Mouse (Mus musculus): ENCODE measurements around the gene Actg2. TPM values are rescaled to one million over a fixed set of nuclear protein-coding genes. Genes with fewer than 3 reads are reported as not detected.

Gene Actg2
- polyA plus RNA-seq (2012; rRNA removed; ENCODE audit: low replicate concordance), result 241 and 539 TPM in 2 replicates

GRCm38 (mm10) chr6:83536028-83536794 lies at the start of gene Actg2:
Gene Actg2 (minus strand): TSS chr6:83536265.

GRCm38 (mm10) chr6:83572671-83573070 lies 36.6 kb upstream of the Actg2 start, which contains the start of gene Stambp:
Gene Stambp (minus strand): TSS chr6:83572729.

GRCm38 (mm10) chr6:83506258-83507167 lies 29.6 kb downstream of the Actg2 start, which contains the start of gene Dguok:
Gene Dguok (minus strand): TSS chr6:83506969.

Other genes with a start within 250 kb of the Actg2 start
- 1.2 and 4.1 TPM in 2 replicates for gene Mthfd2, start 210.4 kb downstream of the Actg2 start, polyA plus RNA-seq (2012; rRNA removed; ENCODE audit: low replicate concordance)
- gene Mob1a, start 210.2 kb downstream of the Actg2 start, polyA plus RNA-seq (2012; rRNA removed; ENCODE audit: low replicate concordance), result 14.7 and 20.9 TPM in 2 replicates
- gene Bola3, start 187.1 kb downstream of the Actg2 start, polyA plus RNA-seq (2012; rRNA removed; ENCODE audit: low replicate concordance), result 11.9 and 186 TPM in 2 replicates
- 9.0 and 11.1 TPM in 2 replicates for gene Tet3, start 77.2 kb downstream of the Actg2 start, polyA plus RNA-seq (2012; rRNA removed; ENCODE audit: low replicate concordance)
- 18.1 and 24.2 TPM in 2 replicates for gene Dguok, start 29.3 kb downstream of the Actg2 start, polyA plus RNA-seq (2012; rRNA removed; ENCODE audit: low replicate concordance)
- gene Stambp, start 36.5 kb upstream of the Actg2 start, polyA plus RNA-seq (2012; rRNA removed; ENCODE audit: low replicate concordance), result 4.4 and 6.7 TPM in 2 replicates
- not detected in 2 replicates for gene Clec4f, start 119.9 kb upstream of the Actg2 start, polyA plus RNA-seq (2012; rRNA removed; ENCODE audit: low replicate concordance)
- gene Cd207, start 141.6 kb upstream of the Actg2 start, polyA plus RNA-seq (2012; rRNA removed; ENCODE audit: low replicate concordance), result not detected in 2 replicates
- gene Vax2, start 175.0 kb upstream of the Actg2 start, polyA plus RNA-seq (2012; rRNA removed; ENCODE audit: low replicate concordance), result not detected in 2 replicates
- gene Atp6v1b1, start 206.7 kb upstream of the Actg2 start, polyA plus RNA-seq (2012; rRNA removed; ENCODE audit: low replicate concordance), result not detected in 2 replicates
- gene Ankrd53, start 226.4 kb upstream of the Actg2 start, polyA plus RNA-seq (2012; rRNA removed; ENCODE audit: low replicate concordance), result not detected in 2 replicates
- gene Tex261, start 239.5 kb upstream of the Actg2 start, polyA plus RNA-seq (2012; rRNA removed; ENCODE audit: low replicate concordance), result 78.3 and 99.0 TPM in 2 replicates